Mouse (Mus musculus) lung, postnatal 10 days (tissue): ENCODE measurements at regions not wholly inside any gene's neighbourhood (a gene's known extent, or its start where the extent isn't known, plus 50 kb on each side); places are given as distances from the start of the nearest gene placed in this dataset.
A peak's percentile ranks its signal among the peaks of the same experiment; 100 is the strongest.

Experiments
- DNase-seq: peaks from one replicate; pipeline ENCODE4 v3.0.0; 2021

DNA sequence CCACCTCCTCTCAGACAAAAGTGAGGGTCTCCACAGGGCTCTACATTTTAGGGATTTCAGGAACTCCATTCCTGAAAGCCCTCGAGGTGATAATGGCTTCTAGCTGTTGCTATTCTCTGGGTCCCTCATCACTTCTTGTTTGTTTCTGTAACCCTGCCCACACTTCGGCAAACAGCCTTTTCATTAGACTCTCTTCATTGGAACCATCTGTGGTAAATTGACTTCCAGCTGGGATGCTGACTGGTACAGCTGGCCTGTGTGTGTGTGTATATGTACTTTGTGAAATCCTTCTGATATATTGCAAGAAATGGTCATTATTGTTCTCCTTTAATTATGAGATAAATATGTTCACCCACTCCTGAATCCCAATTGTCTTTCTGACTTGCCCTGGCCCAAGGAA is 50.3 kb downstream of the Gm10192 start:
- no peak for DNase-seq

DNA sequence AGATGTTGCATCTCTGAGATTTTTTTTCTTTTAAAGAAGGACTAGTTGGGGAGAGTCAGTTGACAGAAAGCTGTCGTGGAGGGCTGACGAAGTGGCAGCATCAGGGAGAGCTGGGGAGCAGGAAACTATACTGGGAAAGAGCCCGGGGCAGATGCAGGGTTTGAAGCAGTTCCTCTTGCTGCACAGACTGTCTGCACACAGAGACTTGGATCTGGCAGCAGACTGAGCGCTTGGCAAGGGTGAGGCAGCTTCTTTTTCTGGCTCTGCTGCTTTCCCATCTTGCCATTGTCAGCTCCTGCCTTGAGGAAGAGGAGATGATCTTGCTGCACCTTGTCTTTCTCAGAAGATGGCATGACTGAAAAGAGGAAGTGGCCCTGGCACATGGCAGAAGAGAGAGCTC is 55.2 kb downstream of the Gm10192 start:
- peak; percentile 30 for DNase-seq

DNA sequence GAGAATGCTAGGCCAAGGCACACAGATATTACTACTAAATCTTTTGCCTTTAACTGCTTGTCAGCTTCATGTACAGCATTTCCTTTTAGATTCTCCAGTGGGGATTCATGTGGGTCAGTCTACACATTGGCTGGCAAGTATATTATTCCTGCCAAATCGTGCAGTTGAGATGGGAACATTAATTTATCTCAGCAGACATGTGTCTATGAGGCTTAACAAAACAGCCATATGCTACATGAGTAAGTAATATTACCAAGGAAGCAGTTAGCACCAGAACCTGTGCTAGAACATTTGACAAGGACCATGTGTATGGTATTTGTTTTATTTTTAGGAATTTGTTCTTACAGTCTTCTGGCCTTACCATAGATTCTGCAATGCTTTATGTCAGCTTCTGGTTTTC is 59.1 kb downstream of the Gm10192 start:
- DNase-seq, result no peak

DNA sequence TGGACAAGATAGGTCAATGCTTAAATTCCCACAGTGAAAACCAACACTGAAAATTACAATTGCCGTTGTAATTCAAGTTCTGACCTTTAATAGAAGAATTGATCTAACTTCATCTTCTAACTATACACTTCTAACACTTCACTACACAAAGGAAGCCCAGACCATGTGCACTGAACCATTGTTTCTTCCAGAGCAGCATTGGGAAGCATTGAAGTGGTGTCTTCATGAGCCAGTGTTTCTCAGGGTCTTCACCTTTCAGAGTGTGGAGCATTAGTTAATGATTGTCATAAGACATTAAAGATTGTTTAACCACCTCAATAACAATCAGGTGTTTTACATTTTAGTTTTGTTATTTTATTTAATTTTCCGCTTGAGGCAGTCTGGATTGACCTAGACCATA is 61.0 kb downstream of the Gm10192 start:
- DNase-seq, result no peak

DNA sequence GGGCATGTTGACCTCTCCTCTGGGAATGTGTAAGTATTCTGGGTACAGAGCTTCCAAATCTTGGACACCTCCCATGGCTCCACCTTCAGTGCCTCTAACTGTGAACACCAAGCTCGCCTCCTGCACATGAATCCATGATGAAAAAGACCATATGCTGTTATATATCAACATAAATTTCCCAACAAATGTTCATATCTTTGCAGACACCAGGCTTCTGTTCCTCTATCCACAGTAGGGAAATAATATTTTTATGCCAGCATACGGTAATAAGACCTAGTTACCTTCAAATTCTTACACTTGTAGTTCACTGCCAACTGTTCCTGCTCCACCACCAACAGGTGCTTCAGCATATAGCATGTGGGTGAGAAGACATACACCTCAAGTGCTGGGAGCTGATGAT is 63.5 kb downstream of the Gm10192 start:
- no peak for DNase-seq

DNA sequence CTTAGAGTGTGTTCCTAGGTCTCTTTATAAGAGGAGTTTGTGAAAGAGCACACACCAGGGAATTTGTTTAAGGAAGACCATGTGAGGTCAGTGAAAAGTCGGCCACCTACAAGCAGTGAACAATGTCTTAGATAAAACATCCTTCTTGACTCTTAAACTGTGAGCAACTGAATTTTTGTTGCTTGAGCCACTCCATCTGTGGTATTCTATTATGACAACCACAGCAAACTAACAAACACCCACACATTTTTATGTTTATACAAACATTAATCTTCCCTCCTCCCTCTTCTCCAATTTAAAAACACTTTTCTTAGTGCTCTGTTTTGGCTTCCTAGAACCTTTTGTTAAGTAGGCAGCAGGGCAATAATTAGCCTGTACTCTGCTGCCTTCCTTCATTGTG is 66.0 kb downstream of the Gm10192 start:
- DNase-seq, result peak; percentile 4

DNA sequence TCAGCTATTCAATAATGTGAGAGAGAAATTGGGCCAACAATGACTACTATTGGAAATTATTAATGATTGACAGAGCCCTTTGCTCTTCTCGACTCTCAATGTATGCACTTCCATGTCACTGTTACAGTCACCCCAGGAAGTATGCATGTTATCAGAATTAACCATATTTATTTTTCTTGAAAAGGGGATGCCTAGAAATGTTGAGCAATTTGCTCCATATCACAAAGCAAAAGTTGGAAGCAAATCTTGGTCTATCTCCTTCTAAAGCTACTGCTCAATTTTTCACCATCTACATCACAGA is 80.3 kb downstream of the Gm10192 start:
- DNase-seq, result no peak

DNA sequence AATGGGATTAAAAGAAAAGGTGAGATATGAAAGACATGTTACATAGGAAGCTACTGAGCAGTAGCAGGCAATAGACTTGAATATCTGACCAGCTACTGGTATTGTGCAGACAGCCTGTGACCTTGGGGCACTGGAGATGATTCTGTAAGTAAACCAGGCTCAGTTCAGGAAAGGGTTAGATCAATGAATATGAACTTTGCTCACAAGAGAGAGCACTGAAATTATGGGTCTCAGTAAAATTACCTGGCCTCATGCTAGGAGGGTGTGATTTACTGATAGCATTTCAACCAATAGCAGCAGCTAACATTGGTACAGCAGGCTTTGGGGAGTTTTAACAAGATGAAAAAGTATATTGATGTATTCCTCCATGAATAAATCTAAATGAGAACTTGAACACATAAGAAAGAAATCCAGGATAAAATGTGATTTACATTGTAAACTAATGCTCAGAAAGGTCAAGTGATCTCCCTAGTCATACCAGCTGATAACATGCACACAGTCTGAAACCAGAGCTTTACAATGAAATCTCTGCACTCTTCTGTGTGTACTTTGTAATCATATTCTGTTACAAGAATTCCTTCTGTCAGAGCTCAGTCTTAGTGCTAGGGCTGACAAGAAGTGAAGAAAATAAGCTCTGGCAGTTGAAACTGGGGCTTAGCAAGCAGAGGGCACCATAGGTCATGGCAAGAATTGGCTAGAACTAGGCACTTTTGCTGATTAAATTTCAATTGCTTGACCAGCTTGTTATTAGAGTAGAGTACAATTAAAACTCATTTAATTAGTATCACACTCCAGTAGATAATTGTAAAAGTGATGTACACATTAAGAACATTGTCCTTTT is 80.8 kb downstream of the Gm10192 start:
- no peak for DNase-seq

DNA sequence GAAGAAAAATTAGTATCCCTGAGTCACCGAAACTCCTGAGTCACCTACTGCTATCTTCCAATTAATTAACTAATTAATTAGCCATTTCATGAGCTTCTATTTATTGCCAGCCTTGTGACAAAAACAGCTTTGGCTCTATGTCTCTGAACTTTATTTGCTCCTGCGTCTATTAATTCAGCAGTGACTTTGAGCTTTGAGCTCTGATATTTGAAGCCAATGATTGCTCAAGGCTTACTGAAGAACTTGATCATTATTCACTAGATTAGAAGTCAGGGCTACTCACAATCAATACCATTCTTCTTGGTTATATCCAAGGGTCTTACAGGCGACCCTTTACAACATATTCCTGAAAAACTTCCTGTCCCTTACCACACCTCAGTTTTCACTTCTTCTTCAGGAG is 83.2 kb downstream of the Gm10192 start:
- no peak for DNase-seq

DNA sequence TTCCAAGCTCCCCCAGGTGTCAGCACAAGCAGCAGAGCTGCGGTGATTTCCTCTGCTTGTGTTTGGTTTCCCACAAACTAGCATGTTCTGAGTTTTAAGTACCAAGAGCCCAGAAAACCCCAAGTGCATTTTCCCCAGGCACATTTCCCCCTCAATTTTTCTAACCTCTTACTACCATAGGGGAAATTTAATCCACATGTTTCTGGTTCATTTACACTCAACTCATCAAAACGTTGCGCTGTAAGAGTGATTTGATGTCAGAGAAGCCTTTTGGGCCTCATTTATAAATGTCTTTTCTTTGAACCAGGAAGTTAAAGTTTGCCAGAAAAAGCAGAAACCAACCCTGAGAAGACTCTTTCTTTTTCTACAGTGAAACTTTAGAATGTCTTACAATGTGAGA is 89.4 kb downstream of the Gm10192 start:
- DNase-seq, result no peak

DNA sequence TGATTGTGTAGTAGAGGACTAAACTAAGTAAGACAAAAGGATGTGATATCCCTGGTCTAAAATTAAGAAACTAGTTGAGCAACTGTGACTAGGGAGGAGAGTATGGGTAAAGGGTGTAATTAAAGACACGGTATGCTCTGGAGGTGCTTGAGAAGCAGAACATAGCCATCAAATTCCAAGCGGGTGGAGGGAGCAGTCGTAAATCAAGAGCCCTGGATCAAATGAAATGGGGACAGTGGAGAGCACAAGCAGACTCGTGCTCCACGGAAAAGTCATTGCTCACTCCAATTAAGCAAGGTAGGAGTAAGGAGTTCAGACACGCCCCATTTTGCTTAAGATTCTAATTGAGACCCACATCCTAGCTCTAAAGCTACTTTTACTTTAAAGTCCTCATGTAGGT is 132.2 kb downstream of the Gm10192 start:
- DNase-seq, result no peak

DNA sequence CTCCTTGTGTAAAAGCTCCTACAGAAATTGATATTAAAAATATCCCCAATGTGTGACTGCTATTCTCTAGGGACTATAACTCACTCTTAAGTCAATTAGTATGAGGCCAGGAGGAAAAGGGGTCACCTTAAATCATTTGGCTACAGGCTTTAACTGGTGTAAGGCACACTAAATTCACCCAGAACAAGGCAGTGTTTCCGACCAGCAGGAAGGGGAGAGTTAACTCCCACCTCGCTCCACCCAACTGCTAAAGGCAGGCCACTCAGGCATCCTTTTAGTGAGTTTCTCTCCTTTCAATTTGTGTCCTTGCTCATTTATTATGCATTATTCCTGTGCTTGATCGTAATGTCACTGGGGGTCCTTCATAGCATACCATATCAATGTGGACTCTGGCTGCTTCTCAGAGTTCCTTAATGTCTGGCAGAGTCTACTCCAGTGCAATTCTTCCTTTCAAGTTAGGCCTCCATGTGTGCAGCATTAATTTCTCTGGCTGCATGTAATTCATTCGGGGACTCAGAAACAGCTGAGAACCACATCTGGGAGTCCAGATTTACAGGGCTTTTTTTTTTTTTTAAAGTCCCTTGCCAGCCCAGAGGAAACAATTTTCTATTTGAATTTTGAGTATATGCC is 133.8 kb downstream of the Gm10192 start:
- DNase-seq, result no peak

DNA sequence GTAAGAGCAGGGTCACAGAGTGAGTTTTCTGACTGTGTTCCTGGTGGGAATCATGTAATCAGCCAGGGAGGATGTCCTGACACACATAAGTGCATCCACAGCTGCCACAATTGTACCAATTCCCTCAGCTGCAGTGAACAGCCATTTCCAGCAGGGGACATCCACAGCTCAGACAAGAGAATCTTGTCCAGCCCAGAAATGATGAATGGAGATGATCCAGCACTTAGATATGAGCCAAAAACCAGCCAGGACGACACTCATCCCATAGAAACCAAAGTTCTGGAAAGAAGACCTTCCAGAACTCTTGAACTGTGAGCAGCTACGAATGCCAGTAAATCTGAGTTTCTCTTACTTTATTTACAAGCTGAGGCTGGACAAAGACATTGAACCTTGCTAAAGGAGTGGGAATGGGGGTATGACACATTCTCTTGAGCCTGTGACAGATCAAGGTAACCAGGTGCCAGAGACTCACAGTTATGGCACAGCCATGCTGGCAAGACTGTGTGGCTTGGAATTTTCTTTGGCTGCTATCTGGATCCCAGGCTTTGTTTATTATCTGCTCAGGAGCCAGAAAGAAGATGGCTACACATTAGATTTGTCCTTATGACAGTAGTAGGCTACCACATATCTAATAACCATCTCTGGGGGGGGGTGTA is 145.1 kb downstream of the Gm10192 start:
- DNase-seq, result peak; percentile 63

DNA sequence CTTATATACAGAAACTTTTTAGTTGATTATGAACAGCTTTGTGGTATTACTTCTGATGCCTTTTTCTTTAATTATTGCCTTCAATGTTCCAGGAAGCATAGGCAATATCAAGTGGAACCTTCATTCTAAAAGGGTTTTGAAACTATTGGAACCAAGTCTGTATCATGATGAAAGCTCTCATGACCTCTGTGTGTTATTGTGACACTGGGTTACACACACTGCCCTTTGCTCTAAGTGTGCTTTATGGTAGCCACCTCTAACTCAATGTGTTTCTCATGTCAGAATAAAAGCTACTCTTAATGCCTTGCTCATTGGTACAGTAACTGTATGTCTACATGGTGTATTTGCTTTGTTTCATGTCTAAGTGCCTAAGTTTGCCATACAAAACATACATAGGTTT is 154.0 kb downstream of the Gm10192 start:
- DNase-seq, result no peak

DNA sequence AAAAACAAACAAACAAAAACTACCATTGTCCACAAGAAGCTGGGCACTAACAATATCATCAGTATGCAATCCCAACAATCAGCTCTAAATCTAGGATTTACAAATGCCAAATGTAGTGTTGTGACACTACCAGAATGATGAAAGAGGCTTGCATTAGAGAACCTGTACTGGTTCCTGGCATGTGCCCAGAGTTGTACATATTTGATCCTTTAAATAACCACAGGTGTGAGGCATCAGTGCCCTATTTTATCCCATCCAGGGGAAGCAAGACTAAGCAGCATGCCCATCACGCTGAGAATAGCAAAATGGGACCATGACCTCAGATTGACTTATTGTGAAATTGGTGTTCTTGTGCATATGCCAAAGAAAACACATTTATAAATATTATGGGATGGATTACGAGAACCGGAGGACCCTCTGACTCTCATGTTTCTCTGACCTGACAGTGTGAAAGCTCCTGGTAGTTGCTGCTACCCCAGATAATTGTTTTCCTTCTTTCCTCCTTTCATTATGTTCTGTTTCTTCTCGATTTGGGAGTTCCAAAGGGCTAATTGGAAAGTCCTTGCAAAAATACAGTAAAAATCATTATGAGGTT is 157.4 kb downstream of the Gm10192 start:
- DNase-seq, result peak; percentile 2

DNA sequence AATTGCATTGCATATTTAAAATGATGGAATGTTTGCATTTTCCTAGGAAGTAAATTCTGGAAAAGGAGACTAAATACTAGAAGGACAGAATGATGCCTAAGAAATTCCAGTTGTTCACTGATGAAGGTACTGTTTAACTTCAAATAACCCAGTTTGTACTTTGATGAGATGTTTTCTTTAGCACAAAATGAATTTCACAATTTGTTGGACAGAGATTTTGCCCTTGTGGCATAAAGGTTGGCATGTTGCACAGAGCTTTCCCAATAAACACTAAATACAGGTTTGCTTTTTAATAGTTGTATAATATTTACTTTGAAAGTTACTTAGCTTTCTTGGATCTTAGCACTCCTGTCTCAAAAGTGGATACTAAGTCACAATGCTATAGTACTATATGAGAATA is 181.6 kb downstream of the Gm10192 start:
- DNase-seq, result no peak

DNA sequence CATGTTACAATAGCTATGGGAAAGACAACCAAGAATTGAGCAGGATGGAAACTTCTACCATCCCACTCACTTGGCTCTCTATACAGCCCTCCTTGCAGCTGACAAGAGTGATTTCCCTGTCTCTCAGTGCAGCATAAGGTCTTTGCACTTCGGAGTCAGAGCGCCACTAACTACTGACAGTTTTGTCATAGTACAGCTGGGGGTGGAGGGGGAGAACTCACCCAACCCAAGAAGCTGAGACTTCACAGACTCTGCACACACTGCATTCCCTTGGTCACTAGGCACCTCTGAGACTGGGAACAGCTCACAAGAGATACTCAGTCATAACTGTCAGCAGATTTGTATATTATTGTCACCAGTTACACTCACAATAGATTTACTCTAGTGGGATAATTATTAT is 195.3 kb upstream of the Gm12695 start:
- DNase-seq, result peak; percentile 26

DNA sequence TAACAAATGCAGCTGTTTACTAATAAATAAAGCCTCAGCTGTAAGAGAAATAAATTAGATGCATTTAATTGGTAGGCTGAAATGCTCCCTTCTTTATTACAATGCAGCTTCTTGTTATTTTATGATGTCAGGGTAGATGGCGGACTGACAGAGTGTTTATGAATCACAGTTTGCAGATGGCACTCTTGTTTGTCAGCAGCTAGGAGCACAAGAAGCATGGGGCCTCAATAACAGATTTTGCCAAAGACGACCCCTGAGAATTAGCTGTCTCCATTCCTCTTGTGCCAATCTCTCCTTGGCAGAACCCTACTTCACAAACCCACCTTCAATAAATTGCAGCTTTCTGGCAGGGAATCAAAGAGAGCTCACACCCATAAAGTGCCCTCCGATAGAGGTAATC is 194.9 kb upstream of the Gm12695 start:
- DNase-seq, result no peak

DNA sequence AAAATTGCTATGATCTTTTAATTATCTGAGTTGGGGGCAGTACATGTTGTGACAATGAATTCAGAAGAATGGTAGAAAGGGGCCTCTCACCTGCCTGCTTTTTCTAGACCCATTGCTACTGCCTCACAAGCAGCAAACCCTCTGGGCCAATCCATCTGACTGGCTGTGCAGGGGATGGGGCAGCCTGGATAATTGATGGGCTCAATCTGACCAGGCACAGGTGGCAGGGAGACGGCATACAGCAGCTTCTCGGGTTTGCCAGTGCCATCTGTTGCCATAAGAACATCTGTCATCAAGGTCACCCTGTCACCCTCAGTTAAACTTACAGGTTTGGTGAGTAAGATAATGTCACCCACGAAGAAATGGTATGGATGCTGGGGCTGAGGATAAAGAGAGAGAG is 189.9 kb upstream of the Gm12695 start:
- no peak for DNase-seq

DNA sequence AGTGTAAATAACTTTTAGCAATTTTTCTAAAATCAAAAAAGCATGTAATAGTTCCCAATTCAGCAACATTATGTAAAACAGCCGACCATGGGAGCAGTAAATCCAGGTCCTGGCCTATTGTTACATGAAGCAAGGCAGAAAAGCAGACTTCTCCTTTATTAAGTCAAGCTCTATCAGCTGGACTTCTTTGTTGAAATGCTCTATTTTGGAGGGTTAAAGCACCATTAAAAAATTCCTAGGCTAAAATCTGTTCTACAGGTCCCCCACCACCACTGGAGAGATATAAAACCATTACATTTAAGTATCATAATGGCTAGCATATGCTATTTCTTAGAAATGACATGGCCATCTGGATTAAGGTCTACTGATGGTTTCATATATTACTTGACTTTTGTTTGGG is 188.8 kb upstream of the Gm12695 start:
- DNase-seq, result no peak

DNA sequence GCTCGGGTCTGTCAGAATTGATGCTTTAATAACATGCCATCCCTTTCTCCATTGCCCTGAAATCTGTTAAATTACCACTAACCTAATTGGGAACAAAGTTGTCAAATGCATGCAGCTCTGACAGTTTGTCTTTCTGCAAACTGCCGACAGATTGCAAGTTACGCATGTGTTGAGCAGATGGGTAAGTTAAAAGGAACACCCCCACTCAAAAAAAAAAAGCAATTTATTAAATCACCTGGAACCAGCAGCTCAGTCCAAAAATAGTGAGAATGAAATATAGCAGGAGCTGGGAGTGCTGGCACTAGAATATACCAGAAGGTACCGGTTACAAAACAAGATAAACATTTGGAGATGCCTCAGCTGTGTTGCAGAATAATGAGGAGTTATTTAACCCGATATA is 184.2 kb upstream of the Gm12695 start:
- DNase-seq, result no peak

DNA sequence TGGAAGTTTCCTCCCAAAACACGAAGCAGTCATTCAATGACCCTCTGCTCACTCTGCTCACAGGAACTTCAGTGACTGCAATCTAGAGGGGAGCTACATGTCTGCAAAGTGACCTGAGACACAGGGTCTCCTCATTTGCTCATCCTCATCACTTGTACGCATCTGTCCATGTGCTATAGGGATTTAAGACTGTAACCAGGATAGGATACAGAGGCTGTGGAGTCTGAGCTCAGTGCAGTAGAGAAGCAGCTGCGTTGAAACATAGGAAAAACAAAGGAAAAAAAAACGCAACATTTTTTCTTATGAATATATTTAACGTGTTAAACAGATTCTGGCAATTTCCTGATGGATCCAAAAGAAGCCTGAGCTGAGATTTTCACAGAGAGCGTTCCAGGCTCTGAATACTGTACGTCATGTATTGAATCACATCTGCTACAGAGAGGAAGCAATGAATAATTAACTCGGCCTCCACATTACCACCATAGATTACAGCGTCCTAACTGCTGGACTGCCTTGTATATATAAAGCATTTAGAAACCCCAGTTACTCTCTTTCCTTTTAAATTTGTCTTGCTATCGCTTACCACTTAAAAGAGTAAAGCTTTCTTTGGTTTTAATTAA is 183.7 kb upstream of the Gm12695 start:
- no peak for DNase-seq
